Mouse (Mus musculus): Measurements from ENCODE around the gene Tnrc6a. TPM values are rescaled to one million over a fixed set of nuclear protein-coding genes. Genes with fewer than 3 reads are reported as not detected.

The Tnrc6a gene
- polyA plus RNA-seq, 1 experiment, result 88.9 TPM

DNA sequence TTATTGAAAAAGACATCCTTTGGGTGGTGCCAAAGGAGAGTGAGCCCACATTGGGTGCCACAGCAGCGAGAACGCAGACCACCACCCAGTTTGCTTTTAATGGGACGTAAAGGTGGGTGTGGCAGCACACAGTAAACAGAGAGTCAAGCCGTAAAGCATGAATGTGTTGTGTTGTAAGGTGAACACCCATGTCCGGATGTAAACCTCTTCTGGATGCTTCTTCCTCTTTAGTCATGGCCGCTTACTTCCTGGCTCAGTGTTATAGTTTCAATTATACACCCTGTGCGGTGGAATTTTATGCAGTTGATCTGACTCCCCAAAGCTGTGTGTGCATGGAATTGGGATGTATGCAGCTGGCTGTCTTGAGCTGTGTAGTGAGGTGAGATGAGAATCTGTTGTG, 118.6 kb downstream of the Tnrc6a start:
- TF ChIP-seq POLR2A (IDR thresholded peaks at IDR 0.05; ENCODE audit: borderline replicate concordance, extremely low read depth, insufficient read depth, insufficient read length, poor library complexity, severe bottlenecking) (no peak), CTCF (IDR thresholded peaks at IDR 0.05; ENCODE audit: borderline replicate concordance, extremely low read depth, insufficient read depth, insufficient read length) (no peak)
- no peak for DNase-seq (ENCODE audit: low read depth)

DNA sequence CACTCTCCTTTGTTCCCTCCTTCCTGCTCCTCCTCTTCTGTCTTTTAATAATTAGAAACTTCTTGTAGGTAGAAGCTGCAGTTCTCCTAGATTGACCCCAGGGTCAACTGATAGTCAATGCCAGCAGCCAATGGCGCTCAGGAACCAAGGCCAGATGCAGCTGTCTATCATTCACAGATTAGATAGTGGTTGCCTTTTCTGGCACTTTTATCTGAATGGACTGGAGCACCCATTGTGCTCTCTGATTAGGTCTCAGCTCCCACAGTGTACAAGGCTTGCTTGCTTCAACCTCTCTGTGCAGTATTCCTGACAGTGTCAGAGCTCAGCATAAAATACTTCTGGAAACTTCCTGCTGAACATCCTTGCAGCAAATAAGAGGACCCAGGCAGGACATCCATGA, 121.1 kb downstream of the Tnrc6a start:
- no peak for DNase-seq (ENCODE audit: low read depth)
- TF ChIP-seq CTCF (IDR thresholded peaks at IDR 0.05; ENCODE audit: borderline replicate concordance, extremely low read depth, insufficient read depth, insufficient read length) (no peak), POLR2A (IDR thresholded peaks at IDR 0.05; ENCODE audit: borderline replicate concordance, extremely low read depth, insufficient read depth, insufficient read length, poor library complexity, severe bottlenecking) (no peak)

Other genes with a start within 250 kb of the Tnrc6a start
- 50.5 and 64.2 TPM in 2 replicates for gene Rbbp6, start 158.2 kb upstream of the Tnrc6a start, polyA plus RNA-seq (2012; rRNA removed)
- gene Slc5a11, start 90.9 kb downstream of the Tnrc6a start, polyA plus RNA-seq (2012; rRNA removed), result 0.15 and 0.22 TPM in 2 replicates
- 68.8 and 70.6 TPM in 2 replicates for gene Lcmt1, start 245.9 kb downstream of the Tnrc6a start, polyA plus RNA-seq (2012; rRNA removed)
- 23.2 and 24.4 TPM in 2 replicates for gene Arhgap17, start 246.0 kb downstream of the Tnrc6a start, polyA plus RNA-seq (2012; rRNA removed)

Measured in brain, embryonic 14.5 days (tissue).